Mouse (Mus musculus): Measurements from ENCODE around the gene Scai.

GRCm38 (mm10) chr2:39142357-39142948, 48.1 kb downstream of the Scai start:
- TF ChIP-seq CTCF (IDR thresholded peaks at IDR 0.05; ENCODE audit: extremely low read depth, insufficient read depth, insufficient read length, insufficient replicate concordance) (no peak), POLR2A (IDR thresholded peaks at IDR 0.05; ENCODE audit: low read depth, low read length) (no peak)

All from spleen, adult 2 months (tissue).